Mouse (Mus musculus) kidney, adult 2 months (tissue): Measurements from ENCODE around the gene Selp.

Source experiments
- CTCF ChIP-seq: fragments of 200-500 bp; conservative IDR thresholded peaks from 2 replicates; pipeline ENCODE4 v1.5.1; 2011; ENCODE audit warnings: low read depth, mild to moderate bottlenecking, control low read depth, low read length, moderate library complexity, mixed read lengths; ENCODE audit not compliant: insufficient read depth, insufficient read length
- POLR2A ChIP-seq: fragments of 200-500 bp; IDR thresholded peaks from one replicate; pipeline ENCODE4 v1.6.1; 2011; ENCODE audit warnings: low read depth, low read length, control low read depth

- no peak for TF ChIP-seq CTCF
- TF ChIP-seq POLR2A: no peak
Measured at GRCm38 (mm10) chr1:164134101-164134500, 19.0 kb downstream of the Selp start.
